Mouse (Mus musculus) ES-Bruce4 (cell line): ENCODE data around the gene Ttc39b.

Experiments
- CTCF ChIP-seq: IDR thresholded peaks from one replicate; pipeline ENCODE4 v1.8.1; 2011; ENCODE audit warnings: low read depth, low read length
- POLR2A ChIP-seq: IDR thresholded peaks from one replicate; pipeline ENCODE4 v1.8.1; 2011; ENCODE audit warnings: low read length; ENCODE audit not compliant: insufficient read depth

DNA sequence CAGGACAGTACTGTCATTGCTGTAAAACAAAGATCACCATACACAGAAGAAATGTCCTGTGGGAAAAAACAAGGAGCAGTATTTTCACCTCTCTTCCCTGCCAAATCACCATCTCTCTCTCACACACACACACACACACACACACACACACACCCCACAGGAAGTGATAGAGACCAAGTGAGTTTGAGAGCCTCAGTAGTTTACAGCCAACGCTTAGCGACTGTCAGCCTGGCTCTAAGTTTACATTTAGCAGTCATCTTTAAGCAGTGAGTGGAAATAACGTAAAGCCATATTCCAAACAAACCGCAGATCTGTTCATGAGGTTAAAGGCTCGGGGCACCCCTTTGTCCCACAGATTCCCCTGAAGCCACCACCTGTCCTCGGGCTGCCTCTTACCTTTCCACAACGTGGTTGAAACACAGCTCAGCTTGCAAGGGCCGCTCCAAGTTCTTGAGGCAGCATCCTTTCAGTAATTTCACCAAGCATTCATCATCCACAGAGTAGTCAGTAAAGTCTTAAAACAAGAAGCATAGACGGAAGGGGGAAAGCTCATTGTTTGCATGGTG, 91.7 kb downstream of the Ttc39b start:
- TF ChIP-seq CTCF, result no peak
- no peak for TF ChIP-seq POLR2A
